Mouse (Mus musculus) spleen, adult 2 months (tissue): ENCODE measurements around the gene Prkcb. TPM values are rescaled to one million over a fixed set of nuclear protein-coding genes. Genes with fewer than 3 reads are reported as not detected.

Experiments used
- DNase-seq, 2 experiments: peaks; one replicate each; pipeline versions ENCODE4 v3.0.0 to v3.0.0-alpha.2; 2012 to 2021; ENCODE audit warnings: low spot score in 2 of 2, low read depth in 1 of 2
- H3K27ac ChIP-seq: fragments of 200-500 bp; 2 replicates; pipeline ENCODE4 v1.5.1; 2012; ENCODE audit warnings: low read length, inconsistent platforms; ENCODE audit not compliant: insufficient read depth
- H3K27me3 ChIP-seq: fragments of 200-500 bp; 2 replicates; pipeline ENCODE4 v1.6.1; 2012; ENCODE audit warnings: mild to moderate bottlenecking, moderate library complexity, low read length, inconsistent platforms; ENCODE audit not compliant: control insufficient read depth, insufficient read depth
- H3K36me3 ChIP-seq: fragments of 200-500 bp; 2 replicates; pipeline ENCODE4 v1.6.1; 2012; ENCODE audit warnings: mild to moderate bottlenecking, low read length, inconsistent platforms; ENCODE audit not compliant: control insufficient read depth, insufficient read depth
- H3K4me1 ChIP-seq: fragments of 200-500 bp; 2 replicates; pipeline ENCODE4 v1.6.1; 2011; ENCODE audit warnings: inconsistent platforms; ENCODE audit not compliant: control insufficient read depth, insufficient read depth, insufficient read length
- H3K4me3 ChIP-seq: fragments of 200-500 bp; 2 replicates; pipeline ENCODE4 v1.5.1; 2011; ENCODE audit warnings: mild to moderate bottlenecking, inconsistent platforms; ENCODE audit not compliant: insufficient read depth, insufficient read length; ENCODE audit errors: extremely low read depth
- CTCF ChIP-seq: fragments of 200-500 bp; IDR thresholded peaks from 2 replicates; pipeline ENCODE4 v1.5.1; 2011; ENCODE audit warnings: mild to moderate bottlenecking, inconsistent platforms; ENCODE audit not compliant: insufficient read depth, insufficient read length, insufficient replicate concordance; ENCODE audit errors: extremely low read depth
- POLR2A ChIP-seq: fragments of 200-500 bp; IDR thresholded peaks from 2 replicates; pipeline ENCODE4 v1.6.1; 2011; ENCODE audit warnings: low read depth, low read length, inconsistent platforms
- WGBS: fragments of 180-500 bp; shearing (Covaris S2); methylation state at CpG from one replicate; pipeline ENCODE4 v1.1.7; 2018; 5-methylcytosine and 5-hydroxymethylcytosine counted together
- polyA plus RNA-seq: library from polyadenylated mRNA; depleted of rRNA; stranded (reverse); fragments of >200 nt; gene quantifications from 2 replicates; pipeline ENCODE4 v1.2.3, GENCODE M21; 2012

Gene Prkcb
- polyA plus RNA-seq, 1 experiment: 106 TPM

DNA sequence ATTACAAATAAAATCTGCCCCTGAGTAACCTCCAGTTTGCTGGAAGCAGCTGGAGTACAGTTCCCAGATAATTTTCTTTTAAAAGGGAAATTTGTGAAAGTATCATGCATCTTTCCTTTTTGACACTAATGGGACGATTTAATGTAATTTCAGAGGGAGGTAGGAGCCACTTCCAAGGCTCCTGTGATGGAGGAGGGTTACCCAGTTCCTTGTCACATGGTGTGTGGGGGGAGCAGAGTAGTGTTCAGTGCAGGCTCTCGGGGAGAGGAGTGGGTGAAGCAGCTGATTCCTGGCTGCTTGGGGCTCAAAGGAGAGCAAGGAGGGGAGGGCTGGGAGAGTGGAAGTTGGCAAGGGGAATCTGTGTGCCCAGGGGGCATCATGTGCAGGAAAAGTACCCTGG is 68.4 kb downstream of the Prkcb start:
- Histone ChIP-seq H3K4me3 (no peak overlapping the region), H3K36me3 (peaks cover 2% of the 10 kb centered on the region; the same call in 1 of the 2 replicates), H3K27me3 (no peaks in the 10 kb centered on the region), H3K27ac (no peak overlapping the region), H3K4me1 (peaks cover 17% of the 10 kb centered on the region; the same call in 1 of the 2 replicates)
- DNase-seq: no peak
- TF ChIP-seq CTCF (no peak), POLR2A (no peak)
- WGBS: 72% methylated on average over 2 of the region's 2 CpGs

DNA sequence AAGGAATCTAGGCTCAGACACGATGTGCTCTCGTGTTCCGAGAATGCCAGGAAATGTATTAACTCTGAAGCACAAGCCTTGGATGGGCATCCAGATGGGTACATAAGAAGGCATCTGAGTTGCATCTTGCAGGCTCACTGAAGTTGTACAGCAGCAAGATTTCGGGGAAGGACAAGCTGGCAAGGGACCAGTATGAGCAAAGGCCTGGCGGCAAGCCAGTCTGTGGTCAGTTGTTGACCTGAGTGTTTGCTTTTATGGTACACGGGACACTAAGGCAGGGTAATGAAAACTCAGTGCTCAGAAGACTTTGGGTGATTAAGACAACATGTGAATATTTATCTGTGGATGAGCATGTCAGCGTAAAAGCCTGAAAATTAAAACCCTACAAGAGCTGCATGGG is 69.3 kb downstream of the Prkcb start:
- peaks cover 10% of the 10 kb centered on the region; the same call in 1 of the 2 replicates for H3K4me1 ChIP-seq
- TF ChIP-seq CTCF: no peak
- no peak for TF ChIP-seq POLR2A
- H3K36me3 ChIP-seq: peaks cover 2% of the 10 kb centered on the region; the same call in 1 of the 2 replicates
- no peak overlapping the region for H3K27ac ChIP-seq
- H3K4me3 ChIP-seq: no peak overlapping the region
- no peaks in the 10 kb centered on the region for H3K27me3 ChIP-seq
- 84% methylated on average over 7 of the region's 7 CpGs for WGBS
- DNase-seq: no peak

DNA sequence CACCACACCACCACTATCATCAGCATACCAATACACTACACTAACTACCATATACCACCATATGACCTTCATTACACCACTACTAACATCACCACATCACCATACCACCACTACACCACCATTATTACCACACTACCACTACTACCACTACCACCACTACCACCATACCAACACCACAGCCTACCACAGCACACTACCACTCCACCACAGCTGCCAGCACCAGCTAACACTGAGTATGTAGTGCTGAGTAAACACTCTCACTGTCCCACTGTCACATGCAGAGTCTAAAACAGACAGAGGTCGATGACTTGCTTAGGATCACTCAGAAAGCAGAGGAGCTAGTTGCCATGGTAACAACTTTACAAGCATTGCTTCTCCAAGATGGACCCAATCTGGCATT is 78.1 kb downstream of the Prkcb start:
- no peak for TF ChIP-seq POLR2A
- no peak for TF ChIP-seq CTCF
- Histone ChIP-seq H3K36me3 (no peaks in the 10 kb centered on the region), H3K4me3 (no peak overlapping the region), H3K4me1 (no peaks in the 10 kb centered on the region; the same call in 1 of the 2 replicates), H3K27me3 (no peaks in the 10 kb centered on the region), H3K27ac (no peak overlapping the region)
- WGBS: 82% methylated on average over 1 of the region's 1 CpGs
- DNase-seq: no peak

DNA sequence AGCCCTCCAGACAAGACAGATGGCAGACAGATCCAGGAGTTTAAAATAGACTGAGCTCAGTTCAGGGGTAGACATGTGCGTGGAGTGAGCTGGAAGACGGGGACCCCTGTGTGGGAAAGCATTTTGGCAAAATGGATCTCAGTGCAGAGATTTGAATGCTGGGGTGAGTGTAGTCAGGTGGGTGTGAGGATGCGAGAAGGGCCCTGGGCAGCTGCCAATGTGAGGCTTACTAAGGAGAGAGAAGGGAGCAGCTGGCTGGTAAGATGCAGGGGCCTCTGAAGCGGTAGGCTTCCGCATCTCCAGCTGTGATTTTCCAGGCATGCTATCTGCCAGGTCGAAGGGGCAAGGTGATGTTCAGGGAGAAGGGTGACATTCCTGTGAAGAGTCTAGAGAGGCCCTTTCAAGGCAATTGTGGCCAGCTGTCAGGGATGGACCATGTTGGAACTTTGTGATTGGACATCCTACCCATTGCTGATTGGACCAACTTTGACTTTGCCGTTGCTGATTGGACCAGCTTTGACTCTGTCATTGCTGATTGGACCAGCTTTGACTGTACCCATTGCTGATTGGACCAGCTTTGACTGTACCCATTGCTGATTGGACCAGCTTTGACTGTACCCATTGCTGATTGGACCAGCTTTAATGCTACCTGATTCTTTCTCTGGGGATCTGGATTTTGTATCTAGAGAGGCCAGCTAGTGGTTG is 78.9 kb downstream of the Prkcb start:
- no peaks in the 10 kb centered on the region for H3K36me3 ChIP-seq
- H3K4me1 ChIP-seq: no peaks in the 10 kb centered on the region; the same call in 1 of the 2 replicates
- H3K4me3 ChIP-seq: no peak overlapping the region
- no peaks in the 10 kb centered on the region for H3K27me3 ChIP-seq
- no peak overlapping the region for H3K27ac ChIP-seq
- DNase-seq: no peak
- 95% methylated on average over 7 of the region's 7 CpGs for WGBS
- no peak for TF ChIP-seq CTCF
- TF ChIP-seq POLR2A: no peak

DNA sequence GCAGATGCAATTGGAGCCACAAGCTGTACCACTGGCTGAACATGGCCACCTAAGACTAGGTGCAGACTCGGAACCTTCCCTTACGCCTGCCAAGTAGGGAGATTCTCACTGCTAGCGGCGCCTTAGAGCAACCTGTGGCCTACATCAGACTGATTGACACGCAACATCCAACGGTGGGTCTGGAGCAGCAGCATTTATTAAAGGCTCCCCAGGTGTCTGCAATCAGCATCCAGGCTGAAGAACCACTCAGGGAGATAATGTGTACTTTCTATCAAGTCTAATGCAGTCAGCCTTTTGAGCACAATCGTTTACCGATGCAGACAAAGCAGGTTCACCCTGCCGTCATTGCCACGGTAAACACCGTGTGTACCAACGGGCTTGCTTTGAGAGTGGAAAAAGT is 81.9 kb downstream of the Prkcb start:
- no peaks in the 10 kb centered on the region; the same call in 1 of the 2 replicates for H3K4me1 ChIP-seq
- DNase-seq: no peak
- TF ChIP-seq POLR2A (no peak), CTCF (no peak)
- no peak overlapping the region for H3K27ac ChIP-seq
- H3K36me3 ChIP-seq: no peaks in the 10 kb centered on the region
- no peaks in the 10 kb centered on the region for H3K27me3 ChIP-seq
- WGBS: 95% methylated on average over 12 of the region's 12 CpGs
- no peak overlapping the region for H3K4me3 ChIP-seq

DNA sequence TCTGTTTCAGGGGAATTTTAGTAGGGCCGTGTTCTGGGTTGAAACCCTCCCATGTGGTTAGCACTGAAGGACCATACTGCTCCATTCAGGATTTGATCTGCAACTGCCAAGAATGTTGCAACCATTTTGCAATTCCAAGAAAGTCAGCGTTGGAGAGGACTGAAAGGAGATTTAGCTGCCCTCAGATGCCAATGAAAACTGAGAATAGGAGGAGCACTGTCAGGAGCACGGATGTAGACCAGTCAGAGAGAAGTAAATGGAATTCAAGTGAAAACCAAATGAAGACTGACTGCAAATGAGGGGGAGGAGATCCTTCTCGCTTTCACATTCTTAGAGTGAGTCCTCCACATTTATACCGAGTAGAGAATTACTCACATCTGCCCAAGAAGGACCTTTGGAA is 83.4 kb downstream of the Prkcb start:
- H3K27me3 ChIP-seq: no peaks in the 10 kb centered on the region
- no peak overlapping the region for H3K27ac ChIP-seq
- H3K4me1 ChIP-seq: no peaks in the 10 kb centered on the region; the same call in 1 of the 2 replicates
- H3K36me3 ChIP-seq: peaks cover 1% of the 10 kb centered on the region; the same call in 1 of the 2 replicates
- H3K4me3 ChIP-seq: no peak overlapping the region
- no peak for DNase-seq
- TF ChIP-seq POLR2A (no peak), CTCF (no peak)
- WGBS: 78% methylated on average over 5 of the region's 5 CpGs

DNA sequence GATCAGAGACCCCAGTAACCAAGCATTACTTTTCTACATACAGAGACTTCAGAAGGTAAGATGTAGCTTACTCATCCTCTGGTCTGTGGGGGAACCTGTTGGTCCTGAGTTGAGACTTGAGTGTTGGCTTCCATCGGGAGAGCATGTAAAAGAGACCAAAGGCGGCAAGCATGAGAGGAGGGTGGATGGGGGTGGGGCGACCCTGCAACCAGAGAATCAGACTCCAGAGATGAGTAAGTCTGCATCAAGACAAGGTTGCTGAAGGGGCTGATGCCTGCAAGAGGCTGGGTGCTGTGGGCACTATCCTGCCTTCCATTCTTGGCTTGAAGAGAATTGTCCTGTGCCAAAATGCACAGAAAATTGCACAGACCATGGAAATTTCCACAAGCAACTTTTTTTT is 83.8 kb downstream of the Prkcb start:
- Histone ChIP-seq H3K27me3 (no peaks in the 10 kb centered on the region), H3K4me1 (no peaks in the 10 kb centered on the region; the same call in 1 of the 2 replicates), H3K36me3 (peaks cover 1% of the 10 kb centered on the region; the same call in 1 of the 2 replicates), H3K4me3 (no peak overlapping the region), H3K27ac (no peak overlapping the region)
- 78% methylated on average over 3 of the region's 3 CpGs for WGBS
- TF ChIP-seq POLR2A (no peak), CTCF (no peak)
- no peak for DNase-seq
